Mouse (Mus musculus): ENCODE measurements around the gene Spg21. TPM values are rescaled to one million over a fixed set of nuclear protein-coding genes. Genes with fewer than 3 reads are reported as not detected.
A peak's percentile ranks its signal among the peaks of the same experiment; 100 is the strongest.

Spg21 gene
- total RNA-seq, 2 experiments from 2014 or later: 29.3 to 32.5 TPM

DNA sequence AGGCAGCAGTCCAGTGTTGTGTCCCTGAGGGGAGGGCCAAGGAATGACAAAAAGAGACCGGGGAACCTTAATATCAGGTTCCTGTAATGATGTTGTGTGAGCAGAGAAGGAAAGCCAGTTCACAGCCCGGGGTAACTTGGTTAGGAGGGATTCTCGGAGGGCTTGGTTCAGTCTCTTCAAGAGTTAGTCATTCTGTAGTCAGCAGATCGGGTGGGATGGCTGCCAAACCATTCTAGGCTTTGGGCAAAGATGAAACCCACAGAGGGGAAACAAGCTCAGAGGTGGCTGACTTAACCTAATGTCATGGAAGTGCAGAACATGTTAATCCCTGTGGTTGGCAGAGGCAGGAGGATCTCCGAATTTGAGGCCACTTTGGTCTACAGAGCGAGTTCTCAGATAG lies 3.4 kb downstream of the Spg21 start:
- intact Hi-C loops (cut with DNase I): no loop called here
- peak in 1 of 2 experiments; percentile 32 for DNase-seq (ENCODE audit: extremely low spot score in 1 of 2, low spot score in 2 of 2)

DNA sequence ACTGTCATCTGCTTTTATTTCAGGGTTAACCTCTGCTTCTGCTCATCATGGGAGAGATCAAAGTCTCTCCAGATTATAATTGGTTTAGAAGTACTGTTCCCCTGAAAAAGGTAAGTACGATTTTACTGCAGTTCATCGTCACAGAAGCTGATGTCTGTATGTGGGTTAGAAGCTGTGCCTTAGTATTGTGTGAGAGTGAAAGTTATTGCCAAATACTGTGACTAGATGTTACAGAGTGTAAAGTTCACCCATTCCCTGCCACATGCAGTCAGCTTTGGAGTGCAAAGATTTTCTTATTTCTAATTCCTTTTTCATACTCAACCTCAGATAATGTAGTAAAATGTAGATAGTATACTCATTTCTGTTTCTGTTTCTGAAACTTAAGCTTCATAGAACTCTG lies 4.5 kb downstream of the Spg21 start:
- intact Hi-C loops (cut with DNase I): no loop called here
- DNase-seq (ENCODE audit: extremely low spot score in 1 of 2, low spot score in 2 of 2): no peak

DNA sequence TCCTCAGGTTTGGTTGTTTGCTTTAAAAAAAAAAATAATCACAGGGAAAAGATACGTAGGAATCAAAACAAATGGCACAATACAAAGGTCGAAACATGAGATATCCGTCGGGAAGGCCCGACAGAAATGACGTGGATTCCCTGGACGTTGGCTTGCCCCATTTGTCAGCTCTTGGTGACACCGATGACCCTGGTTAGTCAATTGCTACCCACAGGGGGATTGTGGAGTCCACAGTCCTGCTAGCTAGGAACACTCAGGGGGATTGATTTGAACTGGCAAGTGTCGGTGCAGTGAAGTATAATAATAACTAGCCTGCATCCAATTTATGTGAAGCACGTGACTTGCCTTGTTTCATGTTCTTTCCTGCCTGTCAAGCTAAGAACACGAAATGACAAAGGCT lies 6.9 kb downstream of the Spg21 start:
- intact Hi-C loops (cut with DNase I): no loop called here
- DNase-seq (ENCODE audit: extremely low spot score in 1 of 2, low spot score in 2 of 2): no peak

DNA sequence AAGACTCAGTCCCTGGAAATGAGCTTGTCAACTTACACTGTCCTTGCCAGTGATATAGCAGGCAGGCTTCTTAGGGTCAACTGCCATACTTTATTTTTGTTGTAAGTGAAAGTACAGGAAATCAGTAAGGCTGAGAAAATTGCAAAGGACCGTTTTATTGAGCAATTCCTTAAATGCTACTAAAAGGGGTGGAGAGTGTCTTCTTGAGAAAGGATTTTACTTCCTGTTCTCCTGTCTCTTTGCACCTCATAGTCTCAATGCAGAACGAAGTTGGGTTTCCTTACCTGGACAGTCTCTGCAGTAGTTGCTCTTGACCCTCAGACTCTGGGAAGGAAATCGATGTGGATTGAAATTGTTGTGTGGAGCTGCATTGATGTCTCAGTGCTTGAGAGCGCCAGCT lies 12.0 kb downstream of the Spg21 start:
- no peak for DNase-seq (ENCODE audit: extremely low spot score in 1 of 2, low spot score in 2 of 2)
- intact Hi-C loops (cut with DNase I): no loop called here

DNA sequence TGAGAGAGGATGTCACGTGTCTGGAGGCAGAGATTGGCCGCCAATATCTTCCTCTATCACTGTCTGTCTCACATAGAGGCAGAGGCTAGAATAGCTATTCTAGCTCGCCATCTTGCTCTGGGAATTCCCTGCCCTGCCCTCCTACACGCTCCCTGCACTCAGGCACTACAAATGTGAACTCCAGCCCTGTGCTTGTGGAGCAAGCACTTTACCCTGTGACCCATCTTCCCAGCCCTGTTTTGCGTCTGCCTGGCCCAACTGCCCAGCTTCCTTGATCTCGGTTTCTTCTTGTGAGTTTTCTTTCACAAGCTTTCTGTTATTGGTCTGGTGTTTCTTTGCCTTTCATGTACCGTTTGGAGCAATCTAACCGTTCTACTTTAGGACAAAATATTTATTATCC lies 18.4 kb downstream of the Spg21 start:
- intact Hi-C loops (cut with DNase I): no loop called here
- no peak for DNase-seq (ENCODE audit: extremely low spot score in 1 of 2, low spot score in 2 of 2)

DNA sequence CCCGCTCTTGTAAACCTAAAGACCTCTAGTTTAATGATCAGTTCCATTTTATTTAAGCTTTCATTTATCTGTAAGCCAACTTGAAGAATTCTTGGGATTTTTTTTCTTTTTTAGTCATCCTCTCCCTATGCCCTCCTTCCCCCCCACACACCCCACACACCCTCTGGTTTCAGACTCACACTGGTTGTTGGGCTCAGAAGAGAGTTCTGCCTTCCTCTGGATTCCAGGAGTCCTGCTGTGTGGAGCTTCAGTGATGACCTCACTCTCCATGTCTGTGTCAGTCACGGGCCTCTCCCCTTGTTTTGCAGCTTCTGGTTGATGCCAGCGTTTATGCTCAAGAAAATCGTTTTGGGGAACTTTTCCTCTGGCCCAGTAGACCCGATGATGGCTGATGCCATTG lies 19.3 kb downstream of the Spg21 start:
- DNase-seq (ENCODE audit: extremely low spot score in 1 of 2, low spot score in 2 of 2): no peak
- intact Hi-C loops (cut with DNase I): no loop called here

DNA sequence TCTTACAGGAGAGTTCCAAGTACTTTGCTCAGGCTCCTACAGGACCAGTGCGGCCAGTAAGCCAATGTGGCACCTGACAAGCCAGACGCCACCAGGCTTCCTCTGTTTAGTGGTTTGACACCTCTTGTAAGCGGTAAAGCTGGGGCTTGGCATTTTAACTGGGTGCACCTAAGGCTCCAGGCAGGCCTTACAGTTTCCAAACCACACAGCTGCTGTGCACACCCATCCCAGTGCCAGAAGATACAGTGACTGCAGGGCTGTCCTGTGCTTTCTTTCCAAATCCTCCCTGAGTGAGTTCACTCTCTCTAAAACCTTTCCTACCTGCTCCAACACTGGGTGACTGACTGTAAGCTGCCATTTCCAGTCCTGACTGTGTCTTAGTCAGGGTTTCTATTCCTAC lies 30.7 kb downstream of the Spg21 start:
- DNase-seq (ENCODE audit: extremely low spot score in 1 of 2, low spot score in 2 of 2): no peak
- intact Hi-C loops (cut with DNase I): no loop called here

DNA sequence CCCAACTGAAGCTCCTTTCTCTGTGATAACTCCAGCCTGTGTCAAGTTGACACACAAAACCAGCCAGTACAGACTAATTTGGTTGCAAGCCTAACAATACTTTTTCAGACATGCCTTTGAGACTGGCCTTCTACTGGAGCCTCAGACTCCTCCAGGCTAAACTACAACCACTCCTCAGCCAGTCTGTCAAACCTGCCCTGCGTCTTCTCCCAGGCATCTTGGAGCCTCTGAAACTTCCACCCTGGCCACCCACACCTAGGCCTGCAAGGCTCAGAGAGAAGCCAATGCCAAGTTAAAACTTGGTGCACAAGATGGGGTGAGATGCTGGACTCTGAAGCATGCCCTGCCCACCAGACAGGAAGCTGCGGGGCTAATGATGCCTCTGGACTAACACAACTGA lies 31.6 kb downstream of the Spg21 start:
- DNase-seq (ENCODE audit: extremely low spot score in 1 of 2, low spot score in 2 of 2): no peak
- intact Hi-C loops (cut with DNase I): no loop called here

DNA sequence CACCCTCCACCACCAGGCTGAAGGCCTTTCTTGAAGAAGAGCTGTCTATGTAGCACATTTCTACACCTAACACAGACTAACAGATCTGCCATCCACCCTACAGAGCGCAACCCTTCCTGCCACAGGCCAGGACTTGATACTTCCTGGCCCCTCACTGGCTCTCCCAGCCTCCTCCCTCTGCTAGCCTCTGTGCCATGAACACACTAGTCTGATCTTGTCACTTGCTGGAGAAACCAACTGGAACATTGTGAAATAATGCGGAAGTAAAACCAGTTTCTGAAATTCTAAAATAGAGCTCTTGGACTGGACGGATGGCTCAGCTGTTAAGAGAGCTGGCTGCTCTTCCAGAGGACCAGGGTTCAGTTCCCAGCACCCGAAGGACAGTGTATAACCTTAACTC lies 32.1 kb downstream of the Spg21 start:
- DNase-seq (ENCODE audit: extremely low spot score in 1 of 2, low spot score in 2 of 2): no peak
- intact Hi-C loops (cut with DNase I): no loop called here

DNA sequence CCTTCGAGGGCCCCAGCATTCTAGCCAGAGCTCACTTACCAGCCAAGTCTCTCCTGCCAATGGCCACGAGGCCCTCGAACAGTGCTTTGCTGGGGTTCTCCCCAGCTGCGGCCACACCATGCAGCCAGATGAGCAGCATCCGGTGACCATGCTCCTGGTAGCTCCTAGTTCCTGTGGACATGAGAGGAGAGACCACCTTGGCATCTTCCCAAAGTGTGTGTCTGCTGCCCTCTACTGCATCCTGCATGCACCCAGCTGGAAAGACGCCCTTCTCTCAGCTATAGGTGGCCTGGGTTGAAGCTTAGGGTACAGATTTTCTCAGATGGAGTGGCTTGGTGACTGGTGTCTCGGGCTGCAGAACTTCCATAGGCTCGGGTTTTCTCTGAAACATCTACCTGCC lies 41.4 kb downstream of the Spg21 start:
- DNase-seq (ENCODE audit: extremely low spot score in 1 of 2, low spot score in 2 of 2): peak in 1 of 2 experiments; percentile 57
- intact Hi-C loops (cut with DNase I): no loop called here

DNA sequence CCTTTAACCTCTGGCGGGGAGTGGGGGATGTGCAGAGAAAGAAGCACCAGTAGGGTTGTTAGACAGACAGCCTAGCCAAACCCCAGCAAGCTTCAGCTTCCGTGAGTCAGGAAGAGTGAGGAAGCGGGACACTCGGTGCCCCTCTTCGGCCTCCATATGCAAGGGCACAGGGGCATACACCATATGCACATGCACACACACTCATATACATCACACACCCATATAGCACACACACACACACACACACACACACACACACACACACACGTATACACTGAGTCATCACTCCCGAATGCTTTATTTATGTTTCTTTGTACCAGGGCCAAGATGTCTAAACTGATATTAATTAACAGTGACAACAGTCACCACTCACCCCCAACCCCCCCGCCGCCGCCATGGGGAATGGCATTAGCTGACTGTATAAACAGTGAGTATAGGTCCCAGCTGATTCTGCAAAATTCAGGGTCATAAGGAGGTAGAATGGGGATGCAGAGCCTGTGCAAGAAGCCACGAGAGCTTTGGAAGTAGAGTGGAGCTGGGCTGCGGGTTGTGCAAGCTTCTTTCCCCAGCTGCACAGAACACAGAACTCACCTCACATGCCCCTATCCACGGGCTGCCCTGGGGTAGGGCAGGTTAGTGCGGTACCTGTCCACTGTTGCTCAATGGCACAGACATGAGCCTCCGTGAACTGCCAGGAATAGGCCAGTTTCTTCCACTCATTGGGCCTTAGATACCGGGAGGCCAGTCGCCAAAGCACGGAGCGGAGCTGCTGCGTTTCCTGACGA lies 42.2 kb downstream of the Spg21 start:
- intact Hi-C loops (cut with DNase I): no loop called here
- peak in 1 of 2 experiments; percentile 20 for DNase-seq (ENCODE audit: extremely low spot score in 1 of 2, low spot score in 2 of 2)

DNA sequence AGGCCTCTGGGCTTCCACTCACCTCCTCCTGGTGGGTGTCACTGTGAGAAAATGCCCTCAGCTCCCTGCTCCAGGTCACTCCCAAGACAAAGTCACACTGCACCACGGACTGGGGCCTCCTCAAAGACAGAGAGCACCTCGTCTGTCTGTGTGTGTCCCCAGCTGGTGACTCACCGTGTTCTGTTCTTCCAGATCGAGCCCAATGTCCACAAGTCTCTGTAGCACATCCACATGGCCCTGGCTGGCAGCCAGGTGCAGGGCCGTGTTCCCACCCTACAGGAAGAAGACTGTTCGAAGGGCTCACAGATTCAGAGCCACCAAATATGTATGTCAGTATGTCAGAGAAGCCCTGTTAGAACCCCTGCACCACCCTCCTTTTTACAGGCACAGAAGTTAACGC lies 47.7 kb downstream of the Spg21 start:
- DNase-seq (ENCODE audit: extremely low spot score in 1 of 2, low spot score in 2 of 2): peak in 1 of 2 experiments; percentile 33
- intact Hi-C loops (cut with DNase I): no loop called here

DNA sequence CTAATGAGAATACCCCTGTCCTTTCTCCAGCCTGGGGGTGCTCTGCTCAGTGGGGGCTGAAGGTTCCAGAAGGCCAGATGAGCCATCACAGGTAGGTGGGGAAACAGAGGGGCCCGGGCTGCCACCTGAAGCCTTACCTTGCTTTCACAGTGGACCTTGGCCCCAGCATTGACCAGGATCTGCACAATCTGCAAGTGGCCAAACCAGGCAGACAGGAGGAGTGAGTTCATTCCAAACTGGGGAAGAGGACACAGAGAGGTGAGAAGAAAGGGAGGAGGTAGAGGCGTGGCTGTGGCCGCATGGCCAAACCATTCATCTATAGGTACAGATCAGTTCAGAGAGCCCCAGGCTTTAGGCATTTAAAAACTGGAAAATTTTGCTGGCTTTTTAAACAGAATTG lies 51.8 kb downstream of the Spg21 start:
- DNase-seq (ENCODE audit: extremely low spot score in 1 of 2, low spot score in 2 of 2): no peak
- intact Hi-C loops (cut with DNase I): no loop called here

DNA sequence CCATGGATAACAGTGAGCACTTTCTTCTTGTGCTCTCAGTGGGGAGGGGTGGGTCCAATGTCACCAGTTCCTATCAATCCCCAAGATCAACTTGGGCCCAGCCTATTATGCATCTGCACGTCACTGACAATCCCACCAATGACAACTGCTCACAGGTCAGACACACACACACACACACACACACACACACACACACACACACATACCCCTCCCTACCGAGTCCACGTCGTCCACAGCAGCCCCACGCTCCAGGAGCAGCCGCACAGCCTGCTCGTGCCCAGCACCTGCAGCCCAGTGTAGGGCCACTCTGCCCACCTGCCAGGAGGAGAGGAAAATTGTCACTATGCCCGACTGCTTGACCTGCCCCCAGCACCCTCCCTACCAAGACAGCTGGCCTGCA lies 53.7 kb downstream of the Spg21 start:
- intact Hi-C loops (cut with DNase I): no loop called here
- peak in 1 of 2 experiments; percentile 22 for DNase-seq (ENCODE audit: extremely low spot score in 1 of 2, low spot score in 2 of 2)

DNA sequence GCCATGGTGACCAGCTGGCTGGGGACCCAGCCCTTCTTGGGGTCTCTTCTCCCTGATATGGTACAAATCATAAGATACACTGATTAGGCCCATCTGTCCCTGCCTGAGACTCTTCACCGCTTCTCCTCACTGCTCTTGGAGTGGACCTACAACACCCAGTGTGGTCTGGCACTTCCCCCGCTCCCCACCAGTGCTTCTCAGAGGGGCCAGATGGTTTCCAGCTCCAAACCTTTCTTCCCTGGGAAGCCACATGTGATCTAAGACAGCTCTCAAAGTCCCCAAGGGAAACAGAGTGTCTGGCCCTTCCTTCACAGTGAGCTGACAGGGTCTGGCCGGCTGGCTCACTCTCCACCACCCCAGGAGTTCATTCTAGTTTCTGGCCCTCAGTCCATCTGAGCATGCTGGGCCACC lies 54.1 kb downstream of the Spg21 start:
- intact Hi-C loops (cut with DNase I): no loop called here
- DNase-seq (ENCODE audit: extremely low spot score in 1 of 2, low spot score in 2 of 2): peak in 1 of 2 experiments; percentile 22

DNA sequence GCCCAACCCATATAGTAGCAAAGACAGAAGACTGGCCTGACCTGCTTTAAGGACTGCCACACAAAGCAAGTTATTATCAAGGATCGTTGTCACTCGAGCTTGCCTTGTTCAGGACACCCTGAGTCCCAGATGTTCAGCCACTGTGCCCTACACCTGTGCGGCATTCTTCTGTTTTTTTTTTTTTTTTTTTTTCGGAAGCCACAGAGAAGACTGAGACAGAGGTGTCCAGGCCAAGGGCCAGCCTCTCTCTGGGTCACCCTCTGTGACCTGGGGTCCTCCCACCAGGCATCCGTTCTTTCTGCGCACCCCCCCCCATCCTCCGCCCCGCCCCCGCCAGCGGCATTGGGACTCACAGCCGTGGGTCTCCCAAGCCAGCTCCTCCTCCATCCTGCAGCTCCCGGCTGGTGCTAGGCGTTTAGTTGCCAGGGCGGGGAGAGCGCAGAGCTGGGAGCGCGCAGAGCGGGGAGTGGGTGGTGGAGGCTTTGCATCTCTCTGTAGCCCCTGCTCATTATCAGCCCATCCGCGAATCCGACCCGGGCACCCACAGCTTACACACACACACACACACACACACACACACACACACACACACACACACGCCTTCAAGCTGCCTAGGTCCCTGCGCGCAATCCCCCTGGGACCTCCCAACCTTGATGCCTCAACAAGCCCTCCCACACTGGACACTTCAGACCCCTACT lies 59.2 kb downstream of the Spg21 start, which contains the start of gene Ankdd1a:
Gene Ankdd1a (minus strand): TSS at position 387 of the 698 bp plus-strand sequence.
- DNase-seq (ENCODE audit: extremely low spot score in 1 of 2, low spot score in 2 of 2): peak; percentile 34 to 79
- intact Hi-C loops (cut with DNase I): loop anchor here (5.0 kb wide), 1 partner anchor 142 kb away; no protein-coding TSS in a partner anchor

DNA sequence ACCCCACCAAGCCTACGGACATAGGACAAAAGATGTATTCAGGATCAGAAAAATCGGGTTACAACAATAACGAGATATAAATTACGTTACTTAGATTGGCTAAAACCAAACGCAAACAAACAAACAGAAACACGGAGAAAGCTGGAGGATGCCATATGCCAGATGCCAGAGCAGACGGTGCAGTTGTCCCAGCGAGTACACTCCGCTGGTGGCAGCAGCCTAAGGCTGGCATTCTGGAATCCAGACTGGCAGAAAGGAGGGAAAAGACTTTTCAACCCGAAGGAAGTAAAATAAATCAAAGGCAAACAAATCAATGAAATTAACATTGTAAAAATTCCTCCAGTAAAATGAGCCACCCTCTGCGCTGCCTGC lies 59.7 kb downstream of the Spg21 start:
- DNase-seq (ENCODE audit: extremely low spot score in 1 of 2, low spot score in 2 of 2): no peak
- intact Hi-C loops (cut with DNase I): loop anchor here (5.0 kb wide), 1 partner anchor 142 kb away; no protein-coding TSS in a partner anchor

DNA sequence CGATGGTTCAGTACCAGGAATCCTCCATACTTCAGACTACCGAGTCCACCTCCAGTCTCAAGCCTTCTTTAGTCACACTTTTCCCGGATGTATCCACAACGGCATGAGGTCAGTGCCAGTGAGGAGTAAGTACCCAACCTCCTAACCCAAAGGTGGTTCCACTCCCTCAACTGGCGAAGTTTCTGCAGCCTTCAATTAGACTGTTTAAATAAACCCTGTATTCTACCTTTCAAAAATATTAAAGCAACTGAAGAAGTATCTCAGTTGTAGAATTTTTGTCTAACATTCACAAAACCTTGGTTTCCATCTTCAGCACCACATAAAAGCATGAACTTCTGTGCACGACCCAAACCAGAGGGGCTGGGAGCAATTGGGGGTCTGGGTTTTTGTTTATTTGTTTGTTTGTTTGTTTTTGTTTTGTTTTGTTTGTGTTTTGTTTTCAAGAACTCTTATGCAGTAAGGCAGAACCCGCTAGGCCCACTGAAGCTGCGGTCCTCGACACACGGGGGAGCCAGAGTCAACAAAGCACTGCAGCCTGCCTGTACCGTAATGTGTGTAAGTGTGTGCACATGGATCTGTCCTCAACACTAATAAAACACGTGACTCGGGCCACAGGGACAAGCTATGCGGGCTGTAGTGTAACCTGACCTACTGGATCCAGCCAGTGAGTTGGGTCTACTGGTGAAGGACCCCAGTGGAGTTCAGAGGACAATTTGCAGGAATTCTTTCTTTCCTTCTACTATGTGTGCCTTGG lies 63.0 kb downstream of the Spg21 start:
- peak; percentile 69 to 84 for DNase-seq (ENCODE audit: extremely low spot score in 1 of 2, low spot score in 2 of 2)
- intact Hi-C loops (cut with DNase I): loop anchor here (2.0 to 5.0 kb wide), 2 partner anchors 57 to 139 kb away; partner anchors contain the start of gene Plekho2

DNA sequence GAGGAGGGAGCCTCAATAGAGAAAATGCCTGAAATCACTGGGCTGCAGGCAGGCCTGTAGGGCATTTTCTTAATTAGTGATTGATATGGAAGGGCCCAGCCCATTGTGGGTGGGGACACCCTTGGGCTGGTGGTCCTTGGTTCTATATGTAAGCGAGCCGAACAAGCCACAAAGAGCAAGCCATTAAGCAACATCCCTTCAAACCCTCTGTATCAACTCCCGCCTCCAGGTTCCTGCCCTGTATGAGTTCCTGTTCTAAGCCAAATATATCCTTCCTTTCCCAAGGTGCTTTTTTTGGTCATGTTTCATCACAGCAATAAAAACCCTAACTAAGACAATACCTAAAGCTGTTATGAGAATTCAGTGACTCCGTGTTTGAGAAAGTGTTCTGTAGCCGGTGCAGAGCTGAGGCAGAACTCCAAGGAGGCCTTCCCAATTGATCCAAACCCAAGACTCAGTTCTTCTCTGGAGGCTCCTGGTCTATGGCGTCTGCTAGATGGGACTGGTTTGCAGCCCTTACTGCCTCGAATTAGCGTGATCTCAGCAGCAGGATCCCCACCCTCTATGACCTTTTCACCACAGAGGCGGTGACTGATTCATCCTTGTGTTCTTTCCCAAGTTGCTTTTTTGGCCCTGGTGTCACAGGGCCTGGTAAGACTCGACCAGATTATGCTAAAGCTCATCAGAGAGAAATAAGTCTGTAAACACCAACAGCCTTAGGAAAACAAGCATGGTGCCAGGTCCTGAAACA lies 64.9 kb downstream of the Spg21 start:
- no peak for DNase-seq (ENCODE audit: extremely low spot score in 1 of 2, low spot score in 2 of 2)
- intact Hi-C loops (cut with DNase I): loop anchor here (2.0 kb wide), 1 partner anchor 55 kb away; the partner anchor contains the start of gene Plekho2

All from left cerebral cortex, postnatal 10 days (tissue).